Mouse (Mus musculus): Measurements from ENCODE around the gene Tmem129.

Tmem129 gene

GRCm38 (mm10) chr5:33684932-33685331, 26.7 kb upstream of the Tmem129 start:
- DNase-seq = no peak

GRCm38 (mm10) chr5:33683897-33684652, 25.9 kb upstream of the Tmem129 start:
- peak; percentile 26 for DNase-seq

- no peak for DNase-seq
Measured at GRCm38 (mm10) chr5:33682963-33683362, 24.7 kb upstream of the Tmem129 start.

- no peak for DNase-seq
Measured at GRCm38 (mm10) chr5:33681611-33682388, 23.6 kb upstream of the Tmem129 start.

- no peak for DNase-seq
Measured at GRCm38 (mm10) chr5:33681044-33681443, 22.8 kb upstream of the Tmem129 start.

- DNase-seq = no peak
Measured at GRCm38 (mm10) chr5:33678244-33678643, 20.0 kb upstream of the Tmem129 start.

GRCm38 (mm10) chr5:33675964-33676363, 17.7 kb upstream of the Tmem129 start:
- peak; percentile 69 for DNase-seq

GRCm38 (mm10) chr5:33674439-33674838, 16.2 kb upstream of the Tmem129 start:
- peak; percentile 26 for DNase-seq

- no peak for DNase-seq
Measured at GRCm38 (mm10) chr5:33671659-33672058, 13.4 kb upstream of the Tmem129 start.

- DNase-seq = no peak
Measured at GRCm38 (mm10) chr5:33668223-33668622, 10.0 kb upstream of the Tmem129 start.

- no peak for DNase-seq
Measured at GRCm38 (mm10) chr5:33658664-33659050, 441 bp upstream of the Tmem129 start.

GRCm38 (mm10) chr5:33657251-33657786, 897 bp downstream of the Tmem129 start:
- DNase-seq = peak; percentile 54

- no peak for DNase-seq
Measured at GRCm38 (mm10) chr5:33656739-33657138, 1.5 kb downstream of the Tmem129 start.

GRCm38 (mm10) chr5:33655251-33655840, 2.9 kb downstream of the Tmem129 start:
- no peak for DNase-seq

- DNase-seq = no peak
Measured at GRCm38 (mm10) chr5:33654424-33654823, 3.8 kb downstream of the Tmem129 start.

- no peak for DNase-seq
Measured at GRCm38 (mm10) chr5:33652783-33653173, 5.4 kb downstream of the Tmem129 start.

- peak; percentile 93 for DNase-seq
Measured at GRCm38 (mm10) chr5:33651921-33652782, 6.1 kb downstream of the Tmem129 start, which contains the start of gene Slbp. Slbp (minus strand) TSS chr5:33652574.

- no peak for DNase-seq
Measured at GRCm38 (mm10) chr5:33651541-33651920, 6.7 kb downstream of the Tmem129 start.

GRCm38 (mm10) chr5:33651017-33651416, 7.2 kb downstream of the Tmem129 start:
- no peak for DNase-seq

- DNase-seq = peak; percentile 22
Measured at GRCm38 (mm10) chr5:33640652-33641051, 17.6 kb downstream of the Tmem129 start.

- DNase-seq = no peak
Measured at GRCm38 (mm10) chr5:33638826-33639225, 19.4 kb downstream of the Tmem129 start.

GRCm38 (mm10) chr5:33637606-33638350, 20.4 kb downstream of the Tmem129 start:
- DNase-seq = no peak

Measured in right cerebral cortex, postnatal 14 days (tissue).